Mouse (Mus musculus): ENCODE data around the gene Dclk2. TPM values are rescaled to one million over a fixed set of nuclear protein-coding genes. Genes with fewer than 3 reads are reported as not detected.

Dclk2 gene
- 0.85 TPM for polyA plus RNA-seq (2015; fragmentation: Illumina TruSeq; extraction: RNeasy Lipid Tissue Mini Kit (QIAGEN cat#74804); ENCODE audit: insufficient read depth, low read depth, low replicate concordance)

GRCm38 (mm10) chr3:86920343-86921083 lies at the start of gene Dclk2:
Gene Dclk2 (minus strand): TSS chr3:86920852.

Other genes starting within 250 kb of the Dclk2 start
- 4.4 TPM for gene Cd1d1, start 78.6 kb upstream of the Dclk2 start, polyA plus RNA-seq (2015; fragmentation: Illumina TruSeq; extraction: RNeasy Lipid Tissue Mini Kit (QIAGEN cat#74804); ENCODE audit: insufficient read depth, low read depth, low replicate concordance)